ENCODE assay signal across 8 mouse cellular contexts in genomic region chr12:91685674-91686290, GRCm38 (mm10).
A peak's percentile ranks its signal among the peaks of the same experiment; 100 is the strongest.
DNase-seq lines count a peak whose midpoint lies in the region; ATAC-seq lines count a peak whose summit lies in the region.

No protein-coding gene starts in this region.

- no peak overlapping the region for H3K9ac ChIP-seq in hindbrain, embryonic 11.5 days (ENCODE audit: low read depth, low read length)
- H3K9ac ChIP-seq in liver, embryonic 12.5 days = no peak overlapping the region

- no peak overlapping the region for H3K27ac ChIP-seq in hindbrain, embryonic 11.5 days (ENCODE audit: low read depth, low read length)
- no peak overlapping the region for H3K27ac ChIP-seq in liver, embryonic 12.5 days

- ATAC-seq in hindbrain, embryonic 11.5 days (ENCODE audit: low FRiP score) = no peak
- no peak for ATAC-seq in liver, embryonic 12.5 days

- no peaks in the 10 kb centered on the region for H3K9me3 ChIP-seq in hindbrain, embryonic 11.5 days (ENCODE audit: control insufficient read depth, low read length)
- no peaks in the 10 kb centered on the region for H3K9me3 ChIP-seq in liver, embryonic 12.5 days (replicated peaks)

- peaks cover 11% of the 10 kb centered on the region for H3K4me1 ChIP-seq in hindbrain, embryonic 11.5 days (replicated peaks; ENCODE audit: control insufficient read depth, insufficient read depth, low read length)
- peaks cover 35% of the 10 kb centered on the region for H3K4me1 ChIP-seq in liver, embryonic 12.5 days

- 16% methylated on average over 13 of the region's 13 CpGs for WGBS in hindbrain, embryonic 11.5 days
- WGBS in liver, embryonic 12.5 days (ENCODE audit: insufficient replicate concordance) = 62% methylated on average over 13 of the region's 13 CpGs

- no peak overlapping the region; the same call in 1 of the 2 replicates for H3K4me2 ChIP-seq in hindbrain, embryonic 11.5 days (replicated peaks; ENCODE audit: low read depth, low read length)
- H3K4me2 ChIP-seq in liver, embryonic 12.5 days = no peak overlapping the region

- no peak overlapping the region; the same call in 1 of the 2 replicates for H3K4me3 ChIP-seq in hindbrain, embryonic 11.5 days (ENCODE audit: low read depth, low read length)
- H3K4me3 ChIP-seq in liver, embryonic 12.5 days = no peak overlapping the region

- no peaks in the 10 kb centered on the region for H3K36me3 ChIP-seq in hindbrain, embryonic 11.5 days (ENCODE audit: control insufficient read depth, insufficient read depth, low read length)
- 0 out of 2 replicates have a peak, but pooled peaks cover 2% of the 10 kb centered on the region for H3K36me3 ChIP-seq in liver, embryonic 12.5 days

- H3K27me3 ChIP-seq in hindbrain, embryonic 11.5 days (ENCODE audit: control insufficient read depth, insufficient read depth, low read length) = no peaks in the 10 kb centered on the region
- H3K27me3 ChIP-seq in liver, embryonic 12.5 days (replicated peaks) = no peaks in the 10 kb centered on the region

- DNase-seq in urinary bladder, adult 2 months (ENCODE audit: low spot score) = peak; percentile 44
- no peak for DNase-seq in urinary bladder, postnatal 10 days (ENCODE audit: low spot score)
- DNase-seq in hindbrain, embryonic 11.5 days (ENCODE audit: low spot score) = peak; percentile 25
- DNase-seq in lung, postnatal 14 days = peak; percentile 31
- no peak for DNase-seq in thymus, postnatal 14 days
- DNase-seq in adrenal gland, postnatal 25 days = no peak
- no peak for DNase-seq in adrenal gland, adult 18-20 months (ENCODE audit: low spot score in 2 of 2)

Comparison
In these comparisons a context has a peak if more than half of its experiments do, and no peak if none do; other contexts are left out.
1. DNase-seq: peak in urinary bladder, adult 2 months (single experiment), hindbrain, embryonic 11.5 days (single experiment) and lung, postnatal 14 days (single experiment); none in urinary bladder, postnatal 10 days (single experiment), thymus, postnatal 14 days (single experiment), adrenal gland, postnatal 25 days (single experiment) and adrenal gland, adult 18-20 months (0 of 2).